Mouse (Mus musculus): ENCODE data around the gene Insm1. TPM values are rescaled to one million over a fixed set of nuclear protein-coding genes. Genes with fewer than 3 reads are reported as not detected.

Insm1 gene
- total RNA-seq, 2 experiments from 2014 or later: 3.9 to 6.1 TPM

- intact Hi-C loops (cut with DNase I): no loop called here
Observed at GRCm38 (mm10) chr2:146257609-146258008, 35.9 kb downstream of the Insm1 start.

GRCm38 (mm10) chr2:146258736-146259469 lies 37.2 kb downstream of the Insm1 start:
- peak; percentile 51 to 52 for DNase-seq (ENCODE audit: low spot score in 2 of 2)
- intact Hi-C loops (cut with DNase I): no loop called here

More at GRCm38 (mm10) chr2:146257609-146258008, 35.9 kb downstream of the Insm1 start:
- no peak for DNase-seq (ENCODE audit: low spot score in 2 of 2)

GRCm38 (mm10) chr2:146259787-146260560 lies 38.3 kb downstream of the Insm1 start:
- intact Hi-C loops (cut with DNase I): no loop called here
- DNase-seq (ENCODE audit: low spot score in 2 of 2): no peak

GRCm38 (mm10) chr2:146261146-146261545 lies 39.4 kb downstream of the Insm1 start:
- DNase-seq (ENCODE audit: low spot score in 2 of 2): no peak
- intact Hi-C loops (cut with DNase I): no loop called here

GRCm38 (mm10) chr2:146262215-146262614 lies 40.5 kb downstream of the Insm1 start:
- intact Hi-C loops (cut with DNase I): no loop called here

GRCm38 (mm10) chr2:146262966-146263365 lies 41.2 kb downstream of the Insm1 start:
- intact Hi-C loops (cut with DNase I): no loop called here
- DNase-seq (ENCODE audit: low spot score in 2 of 2): no peak

More at GRCm38 (mm10) chr2:146262215-146262614, 40.5 kb downstream of the Insm1 start:
- no peak for DNase-seq (ENCODE audit: low spot score in 2 of 2)

GRCm38 (mm10) chr2:146265045-146265444 lies 43.3 kb downstream of the Insm1 start:
- DNase-seq (ENCODE audit: low spot score in 2 of 2): no peak
- intact Hi-C loops (cut with DNase I): no loop called here

GRCm38 (mm10) chr2:146266539-146266938 lies 44.8 kb downstream of the Insm1 start:
- intact Hi-C loops (cut with DNase I): no loop called here
- DNase-seq (ENCODE audit: low spot score in 2 of 2): no peak

Measured in left cerebral cortex, postnatal 36 days (tissue).